Mouse (Mus musculus): ENCODE measurements at regions not wholly inside any gene's neighbourhood (a gene's known extent, or its start where the extent isn't known, plus 50 kb on each side); places are given as distances from the start of the nearest gene placed in this dataset.

DNA sequence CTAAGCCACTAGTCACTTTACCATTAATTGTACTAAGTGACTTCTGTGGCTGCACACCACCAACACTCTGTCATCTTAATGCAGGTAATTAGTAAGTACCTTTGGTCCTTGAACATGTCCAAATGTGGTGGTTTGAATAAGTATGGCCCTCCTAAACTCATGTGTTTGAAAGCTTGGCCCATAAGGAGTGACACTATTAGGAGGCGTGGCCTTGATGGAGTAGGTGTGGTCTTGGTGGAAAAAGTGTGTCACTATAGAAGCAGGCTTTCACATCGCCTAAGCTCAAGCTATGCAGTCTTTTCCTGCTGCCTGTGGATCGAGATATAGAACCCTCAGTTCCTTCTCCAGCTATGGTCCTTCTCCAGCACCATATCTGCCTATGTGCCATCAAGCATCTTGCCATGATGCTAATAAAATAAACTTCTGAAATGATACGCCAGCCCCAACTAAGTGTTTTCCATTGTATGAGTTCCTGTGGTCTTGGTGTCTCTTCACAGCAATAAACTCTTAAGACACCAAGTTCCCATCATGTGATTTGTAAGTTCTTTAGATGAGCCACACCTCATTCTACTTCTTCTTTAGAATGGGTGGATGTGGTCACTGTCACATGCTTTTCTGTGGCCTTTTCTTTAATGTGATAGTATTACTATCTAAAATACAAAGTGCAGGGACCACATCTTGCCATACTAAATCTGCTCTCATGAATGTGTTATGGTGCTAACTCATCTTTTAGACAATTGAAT, 71.9 kb upstream of the Rapgef5 start:
- WGBS = 88% methylated on average over 4 of the region's 4 CpGs
- Histone ChIP-seq H3K36me3 (no peaks in the 10 kb centered on the region), H3K27me3 (no peaks in the 10 kb centered on the region), H3K4me3 (no peak overlapping the region), H3K9me3 (no peaks in the 10 kb centered on the region), H3K27ac (no peak overlapping the region), H3K4me2 (replicated peaks) (no peak overlapping the region), H3K9ac (no peak overlapping the region), H3K4me1 (peaks cover 12% of the 10 kb centered on the region; the same call in 1 of the 2 replicates)
- no peak for ATAC-seq (ENCODE audit: insufficient number of reproducible peaks, insufficient read depth, low FRiP score, low TSS enrichment)

DNA sequence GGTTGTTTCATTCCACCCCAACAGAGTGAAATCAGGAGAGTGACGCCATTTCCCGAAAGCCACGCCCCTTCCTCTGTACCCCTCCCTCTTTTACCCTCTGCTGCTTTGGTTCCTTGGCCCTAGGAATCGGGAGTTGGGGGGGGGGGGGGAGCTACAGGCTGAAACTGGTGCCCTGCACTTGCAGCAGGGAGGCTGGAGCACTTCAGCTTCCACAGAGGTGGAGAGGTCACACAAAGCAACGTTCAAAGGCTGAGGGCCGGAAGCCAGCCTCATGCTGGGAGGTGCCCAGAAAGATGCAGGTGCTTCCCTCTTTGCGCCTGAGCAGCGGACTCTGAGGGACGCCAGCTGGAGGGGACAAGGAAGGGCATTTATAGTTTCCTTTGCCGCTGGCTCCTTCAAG, 69.1 kb upstream of the Rapgef5 start:
- peaks cover 12% of the 10 kb centered on the region; the same call in 1 of the 2 replicates for H3K4me1 ChIP-seq
- H3K27ac ChIP-seq = no peak overlapping the region; the same call in 1 of the 2 replicates
- no peaks in the 10 kb centered on the region for H3K36me3 ChIP-seq
- H3K27me3 ChIP-seq = no peaks in the 10 kb centered on the region
- H3K4me2 ChIP-seq (replicated peaks) = peak overlapping the region; percentile 39
- no peaks in the 10 kb centered on the region for H3K9me3 ChIP-seq
- no peak for ATAC-seq (ENCODE audit: insufficient number of reproducible peaks, insufficient read depth, low FRiP score, low TSS enrichment)
- H3K4me3 ChIP-seq = no peak overlapping the region; the same call in 1 of the 2 replicates
- WGBS = 19% methylated on average over 10 of the region's 10 CpGs
- no peak overlapping the region for H3K9ac ChIP-seq

DNA sequence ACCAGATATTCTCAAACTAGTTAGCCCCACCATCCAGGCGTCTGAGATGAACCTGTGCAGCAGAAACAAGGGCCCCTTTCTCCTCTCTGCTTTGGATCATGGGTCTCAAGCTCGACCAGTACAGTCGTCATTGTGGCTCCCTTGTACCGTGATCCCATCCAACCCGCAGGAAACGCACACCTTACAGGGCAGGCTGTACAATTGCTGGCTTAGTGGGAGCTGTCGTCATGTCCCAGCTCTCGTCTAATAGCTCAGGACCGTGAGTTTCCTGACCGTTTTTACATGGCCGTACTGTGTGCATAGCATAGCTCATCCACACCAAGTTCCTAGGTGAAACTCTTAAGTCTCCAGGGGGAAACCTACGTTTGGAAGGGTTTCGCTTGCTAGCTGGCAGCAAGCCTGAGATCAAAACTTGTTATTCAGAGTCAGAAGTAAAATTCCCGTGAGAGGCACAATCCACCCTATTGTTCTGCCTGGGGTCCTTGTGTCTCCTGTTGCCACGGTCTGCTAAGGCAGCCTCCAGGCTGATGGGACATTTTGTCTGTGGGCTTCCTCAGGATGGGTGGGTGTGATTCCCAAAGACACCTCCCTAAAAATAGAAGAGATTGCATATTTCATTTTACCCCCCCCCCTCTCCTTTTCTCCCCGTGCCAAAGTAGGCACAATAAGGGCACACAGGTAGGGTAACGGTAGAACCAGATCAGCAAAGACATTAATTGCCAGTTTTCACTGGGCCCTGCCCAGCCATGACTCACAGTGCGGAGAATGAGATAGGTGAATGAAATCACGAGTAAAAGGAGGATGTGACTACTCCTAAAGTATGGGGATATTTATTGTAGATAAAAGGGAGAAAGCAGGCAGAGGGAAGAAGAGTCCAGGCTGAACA, 68.2 kb upstream of the Rapgef5 start:
- no peak overlapping the region for H3K4me3 ChIP-seq
- WGBS = 49% methylated on average over 19 of the region's 19 CpGs
- H3K27ac ChIP-seq = no peak overlapping the region; the same call in 1 of the 2 replicates
- H3K9ac ChIP-seq = no peak overlapping the region
- no peaks in the 10 kb centered on the region for H3K9me3 ChIP-seq
- no peaks in the 10 kb centered on the region for H3K27me3 ChIP-seq
- peak overlapping the region; percentile 39 for H3K4me2 ChIP-seq (replicated peaks)
- H3K4me1 ChIP-seq = peaks cover 12% of the 10 kb centered on the region; the same call in 1 of the 2 replicates
- ATAC-seq (ENCODE audit: insufficient number of reproducible peaks, insufficient read depth, low FRiP score, low TSS enrichment) = 0 out of 2 replicates have a peak, but pooled peaks have one; percentile 59
- H3K36me3 ChIP-seq = no peaks in the 10 kb centered on the region

DNA sequence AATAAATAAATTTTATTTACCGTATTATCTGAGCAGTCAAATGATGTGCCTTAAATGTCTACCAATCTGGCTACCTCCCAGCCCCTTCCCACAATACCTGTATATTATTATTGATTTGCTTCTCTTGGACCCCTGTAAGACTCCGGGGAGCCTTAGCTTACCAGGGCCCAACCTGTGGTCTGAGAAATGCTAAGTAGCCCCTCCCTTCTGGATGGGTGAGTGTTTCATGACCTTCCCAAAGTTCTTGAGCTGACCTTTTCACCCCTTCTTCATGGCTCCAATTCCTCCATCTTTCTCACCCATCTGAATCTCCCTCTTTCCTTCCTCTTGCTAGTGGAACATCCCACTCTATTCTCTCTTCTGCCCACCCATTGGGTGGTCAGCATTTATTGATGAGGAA, 67.2 kb upstream of the Rapgef5 start:
- no peak overlapping the region for H3K4me3 ChIP-seq
- H3K36me3 ChIP-seq = no peaks in the 10 kb centered on the region
- peaks cover 12% of the 10 kb centered on the region; the same call in 1 of the 2 replicates for H3K4me1 ChIP-seq
- WGBS = 80% methylated on average over 2 of the region's 2 CpGs
- H3K9ac ChIP-seq = no peak overlapping the region
- H3K27me3 ChIP-seq = no peaks in the 10 kb centered on the region
- H3K27ac ChIP-seq = no peak overlapping the region
- no peak overlapping the region for H3K4me2 ChIP-seq (replicated peaks)
- ATAC-seq (ENCODE audit: insufficient number of reproducible peaks, insufficient read depth, low FRiP score, low TSS enrichment) = no peak
- H3K9me3 ChIP-seq = no peaks in the 10 kb centered on the region

DNA sequence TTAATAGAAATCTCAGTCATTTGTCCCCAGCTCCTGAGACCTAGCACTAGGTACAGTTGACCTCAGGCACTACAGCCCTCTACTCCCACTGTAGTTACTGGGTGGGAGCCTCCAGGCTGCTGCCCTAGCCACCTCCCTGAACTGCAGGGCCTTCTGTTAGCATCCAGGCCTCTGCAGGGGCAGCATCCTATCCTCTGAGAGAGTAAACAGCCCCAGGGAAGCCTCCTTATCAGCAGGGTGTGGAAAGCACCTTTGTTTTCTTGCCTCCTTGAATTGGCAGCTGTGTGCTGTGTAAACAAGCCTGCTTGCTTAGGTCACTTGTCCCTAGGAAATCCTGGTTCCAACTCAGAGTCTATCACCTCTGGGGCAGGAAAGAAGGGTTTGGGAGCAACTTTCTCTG, 66.2 kb upstream of the Rapgef5 start:
- Histone ChIP-seq H3K36me3 (no peaks in the 10 kb centered on the region), H3K4me1 (peaks cover 12% of the 10 kb centered on the region; the same call in 1 of the 2 replicates), H3K4me2 (replicated peaks) (no peak overlapping the region), H3K9ac (no peak overlapping the region), H3K27me3 (no peaks in the 10 kb centered on the region), H3K4me3 (no peak overlapping the region), H3K9me3 (no peaks in the 10 kb centered on the region), H3K27ac (no peak overlapping the region)
- no peak for ATAC-seq (ENCODE audit: insufficient number of reproducible peaks, insufficient read depth, low FRiP score, low TSS enrichment)

DNA sequence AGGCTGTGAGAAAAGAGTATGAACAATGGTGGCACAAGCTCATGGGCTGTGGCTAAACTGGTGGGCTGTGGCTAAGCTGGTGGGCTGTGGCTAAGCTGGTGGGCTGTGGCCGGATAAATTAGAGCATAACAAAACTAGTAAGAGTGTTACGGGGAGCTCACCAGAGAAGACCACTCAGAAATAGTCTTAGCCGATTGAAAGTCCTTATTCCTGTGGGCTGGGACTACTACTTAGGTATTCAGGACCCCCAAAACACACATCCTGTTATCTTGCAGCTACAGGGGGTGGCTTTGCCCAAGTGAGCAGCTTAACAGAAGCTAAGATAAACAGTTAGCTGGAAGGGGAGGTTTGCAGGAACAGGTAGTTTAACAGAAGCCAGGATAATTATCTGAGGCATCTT, 65.4 kb upstream of the Rapgef5 start:
- H3K27ac ChIP-seq = no peak overlapping the region
- peaks cover 12% of the 10 kb centered on the region; the same call in 1 of the 2 replicates for H3K4me1 ChIP-seq
- H3K4me3 ChIP-seq = no peak overlapping the region
- no peak overlapping the region for H3K4me2 ChIP-seq (replicated peaks)
- no peak overlapping the region for H3K9ac ChIP-seq
- no peaks in the 10 kb centered on the region for H3K9me3 ChIP-seq
- no peak for ATAC-seq (ENCODE audit: insufficient number of reproducible peaks, insufficient read depth, low FRiP score, low TSS enrichment)
- no peaks in the 10 kb centered on the region for H3K27me3 ChIP-seq
- WGBS = 68% methylated on average over 3 of the region's 3 CpGs
- no peaks in the 10 kb centered on the region for H3K36me3 ChIP-seq

DNA sequence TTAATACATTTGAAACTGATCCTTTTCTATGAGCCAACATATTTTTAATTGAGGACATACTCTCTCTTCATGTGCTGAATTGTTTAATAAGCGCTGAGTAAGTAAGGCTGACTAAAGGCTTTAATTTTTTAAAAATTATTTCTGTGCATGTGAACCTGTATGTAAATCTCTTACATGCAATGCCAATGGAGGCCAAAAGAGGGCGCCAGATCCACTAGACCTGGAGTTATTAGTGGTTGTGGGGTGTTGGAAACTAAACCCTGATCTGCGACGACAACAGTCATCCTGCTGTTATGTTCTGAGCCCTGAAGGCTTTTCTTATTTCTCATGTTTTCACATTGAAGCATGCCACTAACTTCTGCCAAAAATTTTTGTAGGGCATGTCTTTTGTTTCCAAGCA, 64.8 kb upstream of the Rapgef5 start:
- Histone ChIP-seq H3K27me3 (no peaks in the 10 kb centered on the region), H3K4me1 (peaks cover 12% of the 10 kb centered on the region; the same call in 1 of the 2 replicates), H3K9me3 (no peaks in the 10 kb centered on the region), H3K4me2 (replicated peaks) (no peak overlapping the region), H3K9ac (no peak overlapping the region), H3K36me3 (no peaks in the 10 kb centered on the region), H3K4me3 (no peak overlapping the region), H3K27ac (no peak overlapping the region)
- ATAC-seq (ENCODE audit: insufficient number of reproducible peaks, insufficient read depth, low FRiP score, low TSS enrichment) = no peak
- 59% methylated on average over 4 of the region's 4 CpGs for WGBS

DNA sequence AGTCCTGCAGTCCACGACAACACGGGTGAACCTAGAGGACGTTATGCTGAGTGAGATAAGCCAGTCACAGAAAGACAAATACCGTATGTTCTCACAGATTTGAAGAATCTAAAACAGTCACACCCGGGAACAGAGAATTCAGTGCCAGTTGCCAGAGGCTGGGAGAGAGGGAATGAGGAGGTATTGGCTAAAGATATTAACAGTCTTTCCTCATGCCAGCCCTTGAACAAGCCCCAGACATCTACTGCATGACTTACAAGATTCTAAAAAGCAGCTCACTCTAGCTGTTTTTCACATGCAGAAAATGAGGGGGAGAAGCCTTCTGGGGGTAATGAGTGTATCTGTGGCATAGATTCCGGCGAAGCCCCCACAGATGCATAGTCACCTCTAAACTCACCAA, 60.5 kb upstream of the Rapgef5 start:
- Histone ChIP-seq H3K36me3 (no peaks in the 10 kb centered on the region), H3K4me3 (no peak overlapping the region), H3K27ac (no peak overlapping the region), H3K4me1 (no peaks in the 10 kb centered on the region), H3K9me3 (no peaks in the 10 kb centered on the region), H3K9ac (no peak overlapping the region), H3K4me2 (replicated peaks) (no peak overlapping the region), H3K27me3 (no peaks in the 10 kb centered on the region)
- ATAC-seq (ENCODE audit: insufficient number of reproducible peaks, insufficient read depth, low FRiP score, low TSS enrichment) = no peak
- WGBS = 78% methylated on average over 7 of the region's 7 CpGs

DNA sequence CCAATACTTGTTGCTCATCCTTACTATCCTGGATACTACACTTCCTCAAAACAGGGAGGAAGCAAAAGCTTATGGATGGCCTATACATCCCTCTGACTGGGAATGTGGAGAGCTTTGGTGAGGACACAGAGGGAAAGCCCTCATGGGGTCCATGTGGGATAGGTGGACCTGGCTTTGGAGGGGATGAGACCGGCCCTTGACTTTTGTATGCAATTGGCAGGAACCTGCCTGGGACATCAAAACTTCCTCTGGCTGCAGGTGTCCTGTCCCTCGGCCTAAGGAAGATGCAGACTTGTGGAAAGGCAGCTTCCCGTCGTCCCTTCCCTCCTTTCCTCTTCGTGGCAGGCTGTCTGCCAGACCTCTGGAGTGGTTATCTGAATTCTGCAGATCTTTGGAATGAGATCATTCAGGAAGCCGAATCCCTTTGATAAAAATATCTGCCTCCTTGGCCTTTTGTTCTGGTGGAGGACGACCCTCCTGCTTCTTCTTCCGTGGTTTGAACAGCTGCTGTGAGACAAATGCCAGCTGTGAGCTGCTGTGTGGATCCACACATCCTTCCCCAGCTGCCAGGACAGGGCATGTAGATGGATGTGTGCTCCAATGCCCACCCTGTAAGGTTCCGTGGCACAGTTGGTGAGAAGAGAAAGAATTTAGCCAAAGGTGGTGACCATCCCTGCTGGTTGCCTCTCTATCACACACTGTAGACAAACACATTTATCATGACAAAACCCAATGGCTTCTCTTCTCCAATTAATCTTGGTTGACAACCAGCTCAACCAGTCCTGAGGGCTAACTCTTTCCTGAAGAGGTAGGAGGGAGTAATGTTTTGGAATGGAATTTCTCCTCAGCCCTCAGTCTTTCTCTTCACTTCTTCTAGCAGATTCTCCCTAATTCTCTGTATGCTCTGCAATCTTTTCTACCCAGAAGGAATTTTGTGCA, 57.9 kb upstream of the Rapgef5 start:
- no peaks in the 10 kb centered on the region for H3K36me3 ChIP-seq
- no peak overlapping the region for H3K4me2 ChIP-seq (replicated peaks)
- no peak for ATAC-seq (ENCODE audit: insufficient number of reproducible peaks, insufficient read depth, low FRiP score, low TSS enrichment)
- H3K4me3 ChIP-seq = no peak overlapping the region
- 54% methylated on average over 9 of the region's 9 CpGs for WGBS
- H3K4me1 ChIP-seq = no peaks in the 10 kb centered on the region
- H3K9ac ChIP-seq = no peak overlapping the region
- H3K27ac ChIP-seq = no peak overlapping the region
- H3K27me3 ChIP-seq = no peaks in the 10 kb centered on the region
- no peaks in the 10 kb centered on the region for H3K9me3 ChIP-seq

DNA sequence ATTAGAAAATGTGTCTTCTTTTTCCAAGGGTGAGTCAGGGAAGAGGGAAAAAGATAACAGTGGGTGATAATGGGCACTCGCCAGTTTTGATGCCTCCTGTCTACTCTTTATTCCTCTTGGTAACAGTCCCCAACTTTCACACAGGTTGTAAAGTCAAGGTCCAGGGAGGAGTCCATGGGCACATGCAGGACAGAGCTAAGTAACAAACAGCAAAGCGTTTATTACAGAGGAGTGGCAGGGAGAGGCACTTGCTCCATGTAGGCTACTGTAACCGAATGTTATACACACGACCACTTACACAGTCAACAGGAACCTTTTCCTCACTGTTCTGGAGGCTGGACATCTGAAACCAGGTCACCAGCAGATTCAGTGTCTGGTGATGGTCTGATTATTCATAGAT, 56.7 kb upstream of the Rapgef5 start:
- H3K36me3 ChIP-seq = no peaks in the 10 kb centered on the region
- H3K4me1 ChIP-seq = no peaks in the 10 kb centered on the region
- 79% methylated on average over 4 of the region's 4 CpGs for WGBS
- no peaks in the 10 kb centered on the region for H3K27me3 ChIP-seq
- no peaks in the 10 kb centered on the region for H3K9me3 ChIP-seq
- no peak overlapping the region for H3K4me2 ChIP-seq (replicated peaks)
- H3K9ac ChIP-seq = no peak overlapping the region
- no peak overlapping the region for H3K27ac ChIP-seq
- no peak for ATAC-seq (ENCODE audit: insufficient number of reproducible peaks, insufficient read depth, low FRiP score, low TSS enrichment)
- no peak overlapping the region for H3K4me3 ChIP-seq

DNA sequence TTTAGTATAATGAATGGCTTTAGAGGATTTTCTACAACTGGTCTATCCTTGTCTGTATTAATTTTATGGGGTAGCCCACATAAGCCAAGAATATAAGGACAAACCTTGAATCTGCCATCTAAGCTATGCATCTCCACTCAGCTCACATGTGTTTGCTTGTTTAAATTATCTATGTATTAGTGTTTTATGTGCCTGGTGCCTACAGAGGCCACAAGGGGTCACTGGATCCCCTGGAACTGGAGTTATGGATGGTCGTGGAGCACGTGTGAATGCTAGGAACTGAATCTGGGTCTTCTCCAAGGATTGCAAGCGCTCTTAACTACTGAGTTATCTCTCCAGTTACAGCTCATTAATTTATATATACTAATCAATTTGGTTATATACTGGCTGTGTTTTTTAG, 51.1 kb upstream of the Rapgef5 start:
- no peak for ATAC-seq (ENCODE audit: insufficient number of reproducible peaks, insufficient read depth, low FRiP score, low TSS enrichment)
- no peak overlapping the region for H3K4me3 ChIP-seq
- H3K9me3 ChIP-seq = no peaks in the 10 kb centered on the region
- 79% methylated on average over 3 of the region's 3 CpGs for WGBS
- H3K36me3 ChIP-seq = no peaks in the 10 kb centered on the region
- no peak overlapping the region for H3K27ac ChIP-seq
- H3K9ac ChIP-seq = no peak overlapping the region
- H3K4me2 ChIP-seq (replicated peaks) = no peak overlapping the region
- no peaks in the 10 kb centered on the region for H3K27me3 ChIP-seq
- no peaks in the 10 kb centered on the region for H3K4me1 ChIP-seq

Data from embryonic facial prominence, embryonic 12.5 days (tissue).